Mouse (Mus musculus): ENCODE data around the gene Prcp.
"Not testable (repeated sequence)": the region's sequence is repeated elsewhere in the genome, so short reads cannot be mapped to it uniquely, and the experiment has no call there.

The Prcp gene

GRCm38 (mm10) chr7:92978720-92979119, 104.5 kb downstream of the Prcp start:
- DNase-seq (ENCODE audit: low spot score): not testable (repeated sequence)

- DNase-seq (ENCODE audit: low spot score): no peak
Measured at GRCm38 (mm10) chr7:92980741-92981140, 106.5 kb downstream of the Prcp start.

GRCm38 (mm10) chr7:92981864-92982263, 107.6 kb downstream of the Prcp start:
- no peak for DNase-seq (ENCODE audit: low spot score)

Measured in adipocyte (in vitro differentiated cells).